ENCODE assay signal across 8 mouse cellular contexts in genomic region chr4:108387681-108388253, GRCm38 (mm10). TPM values are rescaled to one million over a fixed set of nuclear protein-coding genes. Genes with fewer than 3 reads are reported as not detected.
DNase-seq lines count a peak whose midpoint lies in the region; ATAC-seq and TF ChIP-seq lines count a peak whose summit lies in the region.

No protein-coding gene starts in this region.

- TF ChIP-seq POLR2A in heart, adult 2 months (IDR thresholded peaks at IDR 0.05; ENCODE audit: insufficient read depth, low read depth, low read length) = peak; percentile 67
- no peak for TF ChIP-seq POLR2A in kidney, adult 2 months (IDR thresholded peaks at IDR 0.05; ENCODE audit: low read depth, low read length)

- H3K4me2 ChIP-seq in liver, embryonic 16.5 days (ENCODE audit: low read depth, low read length) = peak overlapping the region; percentile 56
- H3K4me2 ChIP-seq in neural tube, embryonic 11.5 days (ENCODE audit: low read depth) = peak overlapping the region; percentile 42

- peaks cover 3% of the 10 kb centered on the region; the same call in 1 of the 2 replicates for H3K4me1 ChIP-seq in heart, adult 2 months (ENCODE audit: control insufficient read depth, insufficient read depth, low read length)
- 0 out of 2 replicates have a peak, but pooled peaks cover 4% of the 10 kb centered on the region for H3K4me1 ChIP-seq in kidney, adult 2 months (ENCODE audit: control insufficient read depth, insufficient read depth, low read length)
- H3K4me1 ChIP-seq in liver, embryonic 16.5 days (ENCODE audit: control insufficient read depth, low read depth, low read length) = no peaks in the 10 kb centered on the region; the same call in 1 of the 2 replicates
- 0 out of 2 replicates have a peak, but pooled peaks cover 6% of the 10 kb centered on the region for H3K4me1 ChIP-seq in neural tube, embryonic 11.5 days (ENCODE audit: control insufficient read depth, insufficient read depth, low read length)

- H3K9me3 ChIP-seq in liver, embryonic 16.5 days (replicated peaks; ENCODE audit: control insufficient read depth, low read length) = no peaks in the 10 kb centered on the region
- no peaks in the 10 kb centered on the region for H3K9me3 ChIP-seq in neural tube, embryonic 11.5 days (ENCODE audit: control insufficient read depth, low read length)

- ATAC-seq in liver, embryonic 16.5 days (ENCODE audit: low read depth) = peak; percentile 53; the same call in 1 of the 2 replicates
- ATAC-seq in neural tube, embryonic 11.5 days (ENCODE audit: insufficient read depth, low FRiP score, low TSS enrichment) = peak; percentile 67

- DNase-seq in thymus, postnatal 14 days = peak; percentile 7
- DNase-seq in thymus, postnatal 4 days = no peak
- DNase-seq in embryo, embryonic 9.5 days (ENCODE audit: extremely low spot score) = peak; percentile 73
- peak; percentile 79 to 83 for DNase-seq in heart, adult 2 months
- peak; percentile 64 for DNase-seq in kidney, adult 2 months
- DNase-seq in neural tube, embryonic 11.5 days (ENCODE audit: low spot score) = peak; percentile 80
- DNase-seq in natural killer cell, adult 2 months (ENCODE audit: low spot score in 2 of 2) = no peak

- WGBS in heart, adult 2 months = 1% methylated on average over 18 of the region's 18 CpGs
- 4% methylated on average over 18 of the region's 18 CpGs for WGBS in kidney, adult 2 months
- WGBS in liver, embryonic 16.5 days (ENCODE audit: insufficient replicate concordance) = 5% methylated on average over 18 of the region's 18 CpGs
- WGBS in neural tube, embryonic 11.5 days = 7% methylated on average over 18 of the region's 18 CpGs

- peak; percentile 94 for TF ChIP-seq EP300 in heart, adult 2 months (IDR thresholded peaks at IDR 0.05; ENCODE audit: insufficient read depth, low read depth, low read length)

- no peaks in the 10 kb centered on the region for H3K36me3 ChIP-seq in heart, adult 2 months (ENCODE audit: control insufficient read depth, insufficient read depth, low read length)
- H3K36me3 ChIP-seq in kidney, adult 2 months (ENCODE audit: control insufficient read depth, insufficient read depth, low read length) = no peaks in the 10 kb centered on the region
- H3K36me3 ChIP-seq in liver, embryonic 16.5 days (ENCODE audit: control insufficient read depth, insufficient read depth) = no peaks in the 10 kb centered on the region
- no peaks in the 10 kb centered on the region for H3K36me3 ChIP-seq in neural tube, embryonic 11.5 days (ENCODE audit: control insufficient read depth, insufficient read depth, low read length)

- peak overlapping the region; percentile 47 for H3K4me3 ChIP-seq in heart, adult 2 months
- H3K4me3 ChIP-seq in kidney, adult 2 months (ENCODE audit: insufficient read depth, low read depth, low read length) = peak overlapping the region; percentile 21
- H3K4me3 ChIP-seq in liver, embryonic 16.5 days (ENCODE audit: low read depth, low read length) = peak overlapping the region; percentile 45
- peak overlapping the region; percentile 16 for H3K4me3 ChIP-seq in neural tube, embryonic 11.5 days (ENCODE audit: low read depth, low read length)

- H3K27me3 ChIP-seq in heart, adult 2 months (ENCODE audit: control insufficient read depth, insufficient read depth, low read length) = peaks cover 7% of the 10 kb centered on the region
- no peaks in the 10 kb centered on the region for H3K27me3 ChIP-seq in kidney, adult 2 months (replicated peaks; ENCODE audit: control insufficient read depth, insufficient read depth, low read length)
- peaks cover 22% of the 10 kb centered on the region for H3K27me3 ChIP-seq in liver, embryonic 16.5 days (ENCODE audit: control insufficient read depth, insufficient read depth, low read depth, low read length)
- H3K27me3 ChIP-seq in neural tube, embryonic 11.5 days (ENCODE audit: control insufficient read depth, insufficient read depth, low read length) = peaks cover 14% of the 10 kb centered on the region

- peak; percentile 61 for TF ChIP-seq CTCF in heart, adult 2 months (IDR thresholded peaks at IDR 0.05)
- 0 out of 2 replicates have a peak, but pooled peaks have one; percentile 31 for TF ChIP-seq CTCF in kidney, adult 2 months (conservative IDR thresholded peaks at IDR 0.05; ENCODE audit: insufficient read depth, insufficient read length, low read depth, low read length)

- H3K9ac ChIP-seq in heart, adult 2 months (ENCODE audit: low read depth, low read length) = peak overlapping the region; percentile 44
- H3K9ac ChIP-seq in liver, embryonic 16.5 days (ENCODE audit: low read depth, low read length) = peak overlapping the region; percentile 40; the same call in 1 of the 2 replicates
- H3K9ac ChIP-seq in neural tube, embryonic 11.5 days (ENCODE audit: low read length) = peak overlapping the region; percentile 47

- H3K27ac ChIP-seq in heart, adult 2 months = peak overlapping the region; percentile 75
- no peak overlapping the region for H3K27ac ChIP-seq in kidney, adult 2 months (ENCODE audit: insufficient read depth, low read depth, low read length)
- no peak overlapping the region for H3K27ac ChIP-seq in liver, embryonic 16.5 days (ENCODE audit: low read length)
- peak overlapping the region; percentile 70; the same call in 1 of the 2 replicates for H3K27ac ChIP-seq in neural tube, embryonic 11.5 days (ENCODE audit: low read depth, low read length)

- intact Hi-C loops in heart, adult 2 months (cut with DNase I) = loop anchor here (1.0 to 5.0 kb wide), 3 partner anchors 19 to 75 kb away; partner anchors contain the start of gene Gpx7

- no peaks in the 10 kb centered on the region for H3K79me2 ChIP-seq in heart, adult 2 months (replicated peaks; ENCODE audit: control insufficient read depth, insufficient read depth, low read length)

RNA-seq across cellular contexts. Expression of gene Shisal2a, which starts 4.6 kb away (rescaled TPM):
- total RNA-seq in heart, adult 2 months (2021) = not detected
- polyA plus RNA-seq in heart, adult 2 months (2012; rRNA removed) = not detected in 2 replicates
- polyA plus RNA-seq in kidney, adult 2 months (2012; rRNA removed) = 0.25 TPM in 1 of 2 replicates, not detected in the other
- polyA plus RNA-seq in liver, embryonic 16.5 days (2015; fragmentation: Nextera tagmentation; extraction: Ambion mirVana) = 0.15 and 0.16 TPM in 2 replicates
- polyA plus RNA-seq in neural tube, embryonic 11.5 days (2014; fragmentation: Nextera tagmentation; extraction: Ambion mirVana) = 2.7 and 4.3 TPM in 2 replicates

RNA-seq across cellular contexts. Expression of gene Gpx7, which starts 19.0 kb away (rescaled TPM):
- 1 to 10 TPM; 5.9 to 7.7 TPM for total RNA-seq in heart, adult 2 months (2021)
- 14.2 and 16.5 TPM in 2 replicates for polyA plus RNA-seq in heart, adult 2 months (2012; rRNA removed)
- polyA plus RNA-seq in kidney, adult 2 months (2012; rRNA removed) = 6.2 and 7.5 TPM in 2 replicates
- 9.5 and 10.4 TPM in 2 replicates for polyA plus RNA-seq in liver, embryonic 16.5 days (2015; fragmentation: Nextera tagmentation; extraction: Ambion mirVana)
- polyA plus RNA-seq in neural tube, embryonic 11.5 days (2014; fragmentation: Nextera tagmentation; extraction: Ambion mirVana) = 51.3 and 51.7 TPM in 2 replicates

RNA-seq across cellular contexts. Expression of gene Coa7, which starts 59.8 kb away (rescaled TPM):
- 10 to 100 TPM; 29.5 to 40.1 TPM for total RNA-seq in heart, adult 2 months (2021)
- 11.1 and 17.6 TPM in 2 replicates for polyA plus RNA-seq in heart, adult 2 months (2012; rRNA removed)
- 15.7 and 21.2 TPM in 2 replicates for polyA plus RNA-seq in kidney, adult 2 months (2012; rRNA removed)
- polyA plus RNA-seq in liver, embryonic 16.5 days (2015; fragmentation: Nextera tagmentation; extraction: Ambion mirVana) = 20.5 and 26.3 TPM in 2 replicates
- 48.5 and 55.3 TPM in 2 replicates for polyA plus RNA-seq in neural tube, embryonic 11.5 days (2014; fragmentation: Nextera tagmentation; extraction: Ambion mirVana)

Comparison
In these comparisons a context has a peak if more than half of its experiments do, and no peak if none do; other contexts are left out.
1. DNase-seq: peak in thymus, postnatal 14 days (single experiment), embryo, embryonic 9.5 days (single experiment), heart, adult 2 months (2 of 2), kidney, adult 2 months (single experiment) and neural tube, embryonic 11.5 days (single experiment); none in thymus, postnatal 4 days (single experiment) and natural killer cell, adult 2 months (0 of 2).
2. H3K27ac ChIP-seq: peak in heart, adult 2 months (single experiment) and neural tube, embryonic 11.5 days (single experiment); none in kidney, adult 2 months (single experiment) and liver, embryonic 16.5 days (single experiment).
3. Peak in every context shown above with its lines, with median percentiles within 50 percentile points of each other: H3K4me3 ChIP-seq and H3K9ac ChIP-seq.